Mouse (Mus musculus) embryonic facial prominence, embryonic 13.5 days (tissue): ENCODE measurements around the gene Dcakd. TPM values are rescaled to one million over a fixed set of nuclear protein-coding genes. Genes with fewer than 3 reads are reported as not detected.

Source experiments
- ATAC-seq: fragments of 200-750 bp; cut with Nextera tagmentation; 2 replicates; pipeline ENCODE4 v1.8.0; 2017; ENCODE audit warnings: low read depth; ENCODE audit not compliant: insufficient number of reproducible peaks, insufficient read depth, low FRiP score, low TSS enrichment
- H3K27ac ChIP-seq: fragments of 300-500 bp; sonication (generic); 2 replicates; pipeline ENCODE4 v1.5.1; 2015; ENCODE audit warnings: moderate library complexity, mild to moderate bottlenecking, inconsistent platforms
- H3K27me3 ChIP-seq: fragments of 300-500 bp; sonication (generic); 2 replicates; pipeline ENCODE4 v1.6.1; 2015; ENCODE audit warnings: mild to moderate bottlenecking, inconsistent platforms
- H3K36me3 ChIP-seq: fragments of 300-500 bp; sonication (generic); 2 replicates; pipeline ENCODE4 v1.6.1; 2015; ENCODE audit warnings: mild to moderate bottlenecking, inconsistent platforms
- H3K4me1 ChIP-seq: fragments of 300-500 bp; sonication (generic); 2 replicates; pipeline ENCODE4 v1.6.1; 2015; ENCODE audit warnings: inconsistent platforms
- H3K4me2 ChIP-seq: fragments of 300-500 bp; sonication (generic); 2 replicates; pipeline ENCODE4 v1.6.1; 2015; ENCODE audit warnings: moderate library complexity, mild to moderate bottlenecking, inconsistent platforms
- H3K4me3 ChIP-seq: fragments of 300-500 bp; sonication (generic); 2 replicates; pipeline ENCODE4 v1.5.1; 2015; ENCODE audit warnings: mild to moderate bottlenecking, inconsistent platforms
- H3K9ac ChIP-seq: fragments of 300-500 bp; sonication (generic); 2 replicates; pipeline ENCODE4 v1.6.1; 2015; ENCODE audit warnings: mild to moderate bottlenecking, inconsistent platforms
- H3K9me3 ChIP-seq: fragments of 300-500 bp; sonication (generic); 2 replicates; pipeline ENCODE4 v1.6.1; 2016; ENCODE audit warnings: inconsistent platforms
- WGBS: fragments of 180-500 bp; shearing (Covaris S2); methylation state at CpG from one replicate; pipeline ENCODE4 v1.1.7; 2015; ENCODE audit warnings: mixed read lengths; 5-methylcytosine and 5-hydroxymethylcytosine counted together
- polyA plus RNA-seq: library from polyadenylated mRNA; unstranded; fragments of >200 nt; fragmentation: Nextera tagmentation; extraction: Ambion mirVana; gene quantifications from 2 replicates; pipeline ENCODE4 v1.2.1, GENCODE M21; 2015

Dcakd gene
- polyA plus RNA-seq, 1 experiment from 2014 or later, result 189 TPM

GRCm38 (mm10) chr11:103067051-103067361 lies 38.9 kb upstream of the Dcakd start:
- no peak for ATAC-seq
- H3K4me3 ChIP-seq, result no peak overlapping the region
- no peak overlapping the region for H3K4me2 ChIP-seq
- 89% methylated on average over 6 of the region's 6 CpGs for WGBS
- peaks cover 90% of the 10 kb centered on the region for H3K36me3 ChIP-seq
- 0 out of 2 replicates have a peak overlapping the region, but pooled peaks have one; percentile 36 for H3K9ac ChIP-seq
- H3K9me3 ChIP-seq, result no peaks in the 10 kb centered on the region
- H3K4me1 ChIP-seq, result peaks cover 10% of the 10 kb centered on the region
- H3K27ac ChIP-seq, result peak overlapping the region; percentile 62
- no peaks in the 10 kb centered on the region for H3K27me3 ChIP-seq

- ATAC-seq, result no peak
- H3K36me3 ChIP-seq, result peaks cover 91% of the 10 kb centered on the region
Measured at GRCm38 (mm10) chr11:103066191-103067050, 38.3 kb upstream of the Dcakd start.

GRCm38 (mm10) chr11:103058499-103059085 lies 30.5 kb upstream of the Dcakd start:
- Histone ChIP-seq H3K27ac (no peak overlapping the region), H3K4me2 (no peak overlapping the region), H3K9ac (no peak overlapping the region), H3K27me3 (no peaks in the 10 kb centered on the region), H3K9me3 (no peaks in the 10 kb centered on the region), H3K4me1 (no peaks in the 10 kb centered on the region), H3K4me3 (no peak overlapping the region), H3K36me3 (peaks cover 79% of the 10 kb centered on the region)
- 81% methylated on average over 3 of the region's 3 CpGs for WGBS
- no peak for ATAC-seq

More at GRCm38 (mm10) chr11:103066191-103067050, 38.3 kb upstream of the Dcakd start:
- Histone ChIP-seq H3K9me3 (no peaks in the 10 kb centered on the region), H3K4me3 (no peak overlapping the region), H3K27me3 (no peaks in the 10 kb centered on the region), H3K4me2 (no peak overlapping the region), H3K27ac (peak overlapping the region; percentile 62; the same call in 1 of the 2 replicates), H3K9ac (no peak overlapping the region), H3K4me1 (peaks cover 10% of the 10 kb centered on the region)
- 88% methylated on average over 14 of the region's 14 CpGs for WGBS

- 0 out of 2 replicates have a peak overlapping the region, but pooled peaks have one; percentile 21 for H3K9ac ChIP-seq
- H3K27ac ChIP-seq, result no peak overlapping the region
- H3K9me3 ChIP-seq, result no peaks in the 10 kb centered on the region
- peaks cover 86% of the 10 kb centered on the region for H3K36me3 ChIP-seq
- ATAC-seq, result no peak
- no peak overlapping the region for H3K4me2 ChIP-seq
- WGBS, result 94% methylated on average over 7 of the region's 7 CpGs
- H3K4me1 ChIP-seq, result no peaks in the 10 kb centered on the region
- no peaks in the 10 kb centered on the region for H3K27me3 ChIP-seq
- H3K4me3 ChIP-seq, result no peak overlapping the region
Measured at GRCm38 (mm10) chr11:103056636-103057035, 28.5 kb upstream of the Dcakd start.

GRCm38 (mm10) chr11:103054798-103055197 lies 26.7 kb upstream of the Dcakd start:
- no peak overlapping the region for H3K4me2 ChIP-seq
- H3K9ac ChIP-seq, result no peak overlapping the region
- H3K27me3 ChIP-seq, result no peaks in the 10 kb centered on the region
- 53% methylated on average over 6 of the region's 6 CpGs for WGBS
- no peaks in the 10 kb centered on the region for H3K4me1 ChIP-seq
- peaks cover 87% of the 10 kb centered on the region for H3K36me3 ChIP-seq
- ATAC-seq, result no peak
- H3K9me3 ChIP-seq, result no peaks in the 10 kb centered on the region
- H3K4me3 ChIP-seq, result no peak overlapping the region
- H3K27ac ChIP-seq, result no peak overlapping the region

- Histone ChIP-seq H3K36me3 (peaks cover 77% of the 10 kb centered on the region), H3K4me2 (no peak overlapping the region), H3K27ac (no peak overlapping the region), H3K27me3 (no peaks in the 10 kb centered on the region), H3K4me3 (no peak overlapping the region), H3K9ac (no peak overlapping the region), H3K9me3 (no peaks in the 10 kb centered on the region), H3K4me1 (no peaks in the 10 kb centered on the region)
- no peak for ATAC-seq
- WGBS, result 80% methylated on average over 18 of the region's 18 CpGs
Measured at GRCm38 (mm10) chr11:103053191-103054076, 25.3 kb upstream of the Dcakd start.

- Histone ChIP-seq H3K27me3 (no peaks in the 10 kb centered on the region), H3K4me2 (no peak overlapping the region), H3K4me3 (no peak overlapping the region), H3K4me1 (no peaks in the 10 kb centered on the region), H3K9me3 (no peaks in the 10 kb centered on the region), H3K27ac (no peak overlapping the region), H3K9ac (no peak overlapping the region), H3K36me3 (peaks cover 71% of the 10 kb centered on the region)
- no peak for ATAC-seq
- WGBS, result 89% methylated on average over 6 of the region's 6 CpGs
Measured at GRCm38 (mm10) chr11:103052078-103052477, 23.9 kb upstream of the Dcakd start.

GRCm38 (mm10) chr11:103051249-103051691 lies 23.1 kb upstream of the Dcakd start:
- Histone ChIP-seq H3K27me3 (no peaks in the 10 kb centered on the region), H3K4me3 (no peak overlapping the region), H3K4me1 (no peaks in the 10 kb centered on the region), H3K36me3 (peaks cover 70% of the 10 kb centered on the region), H3K9ac (0 out of 2 replicates have a peak overlapping the region, but pooled peaks have one; percentile 36), H3K9me3 (no peaks in the 10 kb centered on the region), H3K4me2 (no peak overlapping the region), H3K27ac (no peak overlapping the region; the same call in 1 of the 2 replicates)
- ATAC-seq, result no peak
- 66% methylated on average over 8 of the region's 8 CpGs for WGBS

- Histone ChIP-seq H3K36me3 (peaks cover 70% of the 10 kb centered on the region), H3K9ac (no peak overlapping the region), H3K4me3 (no peak overlapping the region), H3K9me3 (no peaks in the 10 kb centered on the region), H3K4me1 (no peaks in the 10 kb centered on the region), H3K4me2 (no peak overlapping the region), H3K27ac (no peak overlapping the region), H3K27me3 (no peaks in the 10 kb centered on the region)
- WGBS, result 87% methylated on average over 9 of the region's 9 CpGs
- no peak for ATAC-seq
Measured at GRCm38 (mm10) chr11:103050153-103050552, 22.0 kb upstream of the Dcakd start.

- Histone ChIP-seq H3K36me3 (peaks cover 73% of the 10 kb centered on the region), H3K4me1 (no peaks in the 10 kb centered on the region), H3K27ac (no peak overlapping the region), H3K4me2 (no peak overlapping the region), H3K4me3 (no peak overlapping the region), H3K9ac (no peak overlapping the region), H3K9me3 (no peaks in the 10 kb centered on the region), H3K27me3 (no peaks in the 10 kb centered on the region)
- 92% methylated on average over 5 of the region's 5 CpGs for WGBS
- no peak for ATAC-seq
Measured at GRCm38 (mm10) chr11:103049611-103050010, 21.5 kb upstream of the Dcakd start.

- Histone ChIP-seq H3K4me2 (no peak overlapping the region), H3K27ac (no peak overlapping the region), H3K4me3 (no peak overlapping the region), H3K36me3 (peaks cover 70% of the 10 kb centered on the region), H3K27me3 (no peaks in the 10 kb centered on the region), H3K9me3 (no peaks in the 10 kb centered on the region), H3K4me1 (no peaks in the 10 kb centered on the region), H3K9ac (no peak overlapping the region)
- no peak for ATAC-seq
- 42% methylated on average over 8 of the region's 8 CpGs for WGBS
Measured at GRCm38 (mm10) chr11:103046286-103046685, 18.2 kb upstream of the Dcakd start.
